Mouse (Mus musculus): ENCODE data around the gene Zfp866. TPM values are rescaled to one million over a fixed set of nuclear protein-coding genes. Genes with fewer than 3 reads are reported as not detected.

The Zfp866 gene
- polyA plus RNA-seq, 1 experiment from 2014 or later = 35.8 TPM

- Histone ChIP-seq H3K36me3 (ENCODE audit: control insufficient read depth, insufficient read depth, low read length) (peaks cover 66% of the 10 kb centered on the region), H3K4me2 (replicated peaks; ENCODE audit: low read depth, low read length) (no peak overlapping the region), H3K9ac (ENCODE audit: low read depth, low read length) (no peak overlapping the region), H3K9me3 (ENCODE audit: control insufficient read depth, low read length) (peaks cover 11% of the 10 kb centered on the region; the same call in 1 of the 2 replicates), H3K27me3 (ENCODE audit: control insufficient read depth, insufficient read depth, low read length) (no peaks in the 10 kb centered on the region), H3K27ac (ENCODE audit: low read depth, low read length) (no peak overlapping the region), H3K4me1 (ENCODE audit: control insufficient read depth, insufficient read depth, low read length) (no peaks in the 10 kb centered on the region), H3K4me3 (ENCODE audit: low read length) (no peak overlapping the region)
- ATAC-seq (ENCODE audit: low FRiP score, low TSS enrichment) = no peak
- 94% methylated on average over 4 of the region's 4 CpGs for WGBS
These were observed 29.0 kb downstream of the Zfp866 start for GRCm38 (mm10) chr8:69761814-69762445.

GRCm38 (mm10) chr8:69758316-69758715 lies 32.7 kb downstream of the Zfp866 start:
- Histone ChIP-seq H3K9me3 (ENCODE audit: control insufficient read depth, low read length) (no peaks in the 10 kb centered on the region), H3K4me1 (ENCODE audit: control insufficient read depth, insufficient read depth, low read length) (no peaks in the 10 kb centered on the region), H3K4me2 (replicated peaks; ENCODE audit: low read depth, low read length) (no peak overlapping the region), H3K4me3 (ENCODE audit: low read length) (no peak overlapping the region), H3K27me3 (ENCODE audit: control insufficient read depth, insufficient read depth, low read length) (no peaks in the 10 kb centered on the region), H3K36me3 (ENCODE audit: control insufficient read depth, insufficient read depth, low read length) (peaks cover 48% of the 10 kb centered on the region), H3K9ac (ENCODE audit: low read depth, low read length) (no peak overlapping the region), H3K27ac (ENCODE audit: low read depth, low read length) (no peak overlapping the region)
- 97% methylated on average over 5 of the region's 5 CpGs for WGBS
- ATAC-seq (ENCODE audit: low FRiP score, low TSS enrichment) = no peak

GRCm38 (mm10) chr8:69752437-69752836 lies 38.5 kb downstream of the Zfp866 start:
- Histone ChIP-seq H3K27me3 (ENCODE audit: control insufficient read depth, insufficient read depth, low read length) (no peaks in the 10 kb centered on the region), H3K36me3 (ENCODE audit: control insufficient read depth, insufficient read depth, low read length) (peaks cover 16% of the 10 kb centered on the region; the same call in 1 of the 2 replicates), H3K4me2 (replicated peaks; ENCODE audit: low read depth, low read length) (no peak overlapping the region), H3K4me3 (ENCODE audit: low read length) (no peak overlapping the region), H3K9me3 (ENCODE audit: control insufficient read depth, low read length) (no peaks in the 10 kb centered on the region), H3K4me1 (ENCODE audit: control insufficient read depth, insufficient read depth, low read length) (no peaks in the 10 kb centered on the region), H3K27ac (ENCODE audit: low read depth, low read length) (no peak overlapping the region), H3K9ac (ENCODE audit: low read depth, low read length) (no peak overlapping the region)
- no peak for ATAC-seq (ENCODE audit: low FRiP score, low TSS enrichment)
- WGBS = 97% methylated on average over 2 of the region's 2 CpGs

GRCm38 (mm10) chr8:69749544-69750454 lies 41.2 kb downstream of the Zfp866 start, which contains the start of gene Zfp963:
Gene Zfp963 (minus strand): TSS chr8:69749970.
- Histone ChIP-seq H3K27ac (ENCODE audit: low read depth, low read length) (peak within 1 kb of the TSS; percentile 96), H3K9me3 (ENCODE audit: control insufficient read depth, low read length) (no peaks in the 10 kb centered on the region), H3K4me3 (ENCODE audit: low read length) (peak within 1 kb of the TSS; percentile 62), H3K4me1 (ENCODE audit: control insufficient read depth, insufficient read depth, low read length) (no peaks in the 10 kb centered on the region), H3K4me2 (replicated peaks; ENCODE audit: low read depth, low read length) (peak within 1 kb of the TSS; percentile 36), H3K9ac (ENCODE audit: low read depth, low read length) (peak within 1 kb of the TSS; percentile 78), H3K27me3 (ENCODE audit: control insufficient read depth, insufficient read depth, low read length) (no peaks in the 10 kb centered on the region), H3K36me3 (ENCODE audit: control insufficient read depth, insufficient read depth, low read length) (0 out of 2 replicates have a peak, but pooled peaks cover 2% of the 10 kb centered on the region)
- 2% methylated on average over 48 of the region's 48 CpGs for WGBS
- peak; percentile 99 for ATAC-seq (ENCODE audit: low FRiP score, low TSS enrichment)

- no peak overlapping the region for H3K27ac ChIP-seq (ENCODE audit: low read depth, low read length)
- 76% methylated on average over 2 of the region's 2 CpGs for WGBS
- no peak overlapping the region for H3K4me3 ChIP-seq (ENCODE audit: low read length)
- no peaks in the 10 kb centered on the region for H3K4me1 ChIP-seq (ENCODE audit: control insufficient read depth, insufficient read depth, low read length)
- ATAC-seq (ENCODE audit: low FRiP score, low TSS enrichment) = no peak
- no peaks in the 10 kb centered on the region for H3K9me3 ChIP-seq (ENCODE audit: control insufficient read depth, low read length)
- H3K4me2 ChIP-seq (replicated peaks; ENCODE audit: low read depth, low read length) = no peak overlapping the region
- peaks cover 10% of the 10 kb centered on the region for H3K36me3 ChIP-seq (ENCODE audit: control insufficient read depth, insufficient read depth, low read length)
- H3K27me3 ChIP-seq (ENCODE audit: control insufficient read depth, insufficient read depth, low read length) = no peaks in the 10 kb centered on the region
- no peak overlapping the region for H3K9ac ChIP-seq (ENCODE audit: low read depth, low read length)
These were observed 49.7 kb downstream of the Zfp866 start for GRCm38 (mm10) chr8:69741231-69741630.

- H3K4me2 ChIP-seq (replicated peaks; ENCODE audit: low read depth, low read length) = no peak overlapping the region
- no peak overlapping the region for H3K27ac ChIP-seq (ENCODE audit: low read depth, low read length)
- H3K9ac ChIP-seq (ENCODE audit: low read depth, low read length) = no peak overlapping the region
- H3K4me3 ChIP-seq (ENCODE audit: low read length) = no peak overlapping the region
- 86% methylated on average over 6 of the region's 6 CpGs for WGBS
- H3K4me1 ChIP-seq (ENCODE audit: control insufficient read depth, insufficient read depth, low read length) = no peaks in the 10 kb centered on the region
- no peaks in the 10 kb centered on the region for H3K27me3 ChIP-seq (ENCODE audit: control insufficient read depth, insufficient read depth, low read length)
- no peaks in the 10 kb centered on the region for H3K9me3 ChIP-seq (ENCODE audit: control insufficient read depth, low read length)
- H3K36me3 ChIP-seq (ENCODE audit: control insufficient read depth, insufficient read depth, low read length) = peaks cover 10% of the 10 kb centered on the region
- ATAC-seq (ENCODE audit: low FRiP score, low TSS enrichment) = no peak
These were observed 50.2 kb downstream of the Zfp866 start for GRCm38 (mm10) chr8:69740763-69741162.

GRCm38 (mm10) chr8:69735495-69735894 lies 55.5 kb downstream of the Zfp866 start:
- ATAC-seq (ENCODE audit: low FRiP score, low TSS enrichment) = no peak
- H3K4me3 ChIP-seq (ENCODE audit: low read length) = no peak overlapping the region
- H3K27ac ChIP-seq (ENCODE audit: low read depth, low read length) = no peak overlapping the region
- 92% methylated on average over 1 of the region's 1 CpGs for WGBS
- H3K4me1 ChIP-seq (ENCODE audit: control insufficient read depth, insufficient read depth, low read length) = no peaks in the 10 kb centered on the region
- H3K4me2 ChIP-seq (replicated peaks; ENCODE audit: low read depth, low read length) = no peak overlapping the region
- H3K9me3 ChIP-seq (ENCODE audit: control insufficient read depth, low read length) = no peaks in the 10 kb centered on the region
- H3K9ac ChIP-seq (ENCODE audit: low read depth, low read length) = no peak overlapping the region
- no peaks in the 10 kb centered on the region for H3K36me3 ChIP-seq (ENCODE audit: control insufficient read depth, insufficient read depth, low read length)
- H3K27me3 ChIP-seq (ENCODE audit: control insufficient read depth, insufficient read depth, low read length) = no peaks in the 10 kb centered on the region

- Histone ChIP-seq H3K27ac (ENCODE audit: low read depth, low read length) (no peak overlapping the region; the same call in 1 of the 2 replicates), H3K4me3 (ENCODE audit: low read length) (peak overlapping the region; percentile 95), H3K9me3 (ENCODE audit: control insufficient read depth, low read length) (no peaks in the 10 kb centered on the region), H3K36me3 (ENCODE audit: control insufficient read depth, insufficient read depth, low read length) (peaks cover 8% of the 10 kb centered on the region), H3K27me3 (ENCODE audit: control insufficient read depth, insufficient read depth, low read length) (no peaks in the 10 kb centered on the region), H3K4me1 (ENCODE audit: control insufficient read depth, insufficient read depth, low read length) (0 out of 2 replicates have a peak, but pooled peaks cover 5% of the 10 kb centered on the region), H3K9ac (ENCODE audit: low read depth, low read length) (peak overlapping the region; percentile 20; the same call in 1 of the 2 replicates), H3K4me2 (replicated peaks; ENCODE audit: low read depth, low read length) (peak overlapping the region; percentile 50)
- no peak for ATAC-seq (ENCODE audit: low FRiP score, low TSS enrichment)
- 45% methylated on average over 5 of the region's 5 CpGs for WGBS
These were observed 73.8 kb downstream of the Zfp866 start for GRCm38 (mm10) chr8:69717232-69717580.
